Mouse (Mus musculus) CH12.LX (cell line): Measurements from ENCODE around the gene Hist1h3a. TPM values are rescaled to one million over a fixed set of nuclear protein-coding genes. Genes with fewer than 3 reads are reported as not detected.

Experiments
- DNase-seq: peaks from one replicate; pipeline ENCODE4 v3.0.0-alpha.2; 2013; ENCODE audit errors: extremely low read depth
- H3K27ac ChIP-seq: 2 replicates; pipeline ENCODE4 v1.5.1; 2012; ENCODE audit warnings: low read depth, mild to moderate bottlenecking, control low read depth, moderate library complexity; ENCODE audit not compliant: insufficient read depth
- H3K27me3 ChIP-seq: replicated peaks from 2 replicates; pipeline ENCODE3; 2012; ENCODE audit warnings: inconsistent platforms
- H3K36me3 ChIP-seq, 2 experiments: replicated peaks in 1 of 2; 2 replicates each; pipeline versions ENCODE3 to v1.6.1; 2012; ENCODE audit warnings: inconsistent platforms in 1 of 2, low read length in 1 of 2, mild to moderate bottlenecking in 1 of 2, mixed read lengths in 1 of 2, moderate library complexity in 1 of 2; ENCODE audit not compliant: control insufficient read depth in 1 of 2, insufficient read depth in 1 of 2
- H3K4me1 ChIP-seq, 2 experiments: 2 replicates each; pipeline ENCODE4 v1.6.1; 2012; ENCODE audit warnings: inconsistent platforms in 1 of 2, moderate library complexity in 1 of 2; ENCODE audit not compliant: insufficient read depth in 2 of 2, control insufficient read depth in 1 of 2
- H3K4me2 ChIP-seq: 2 replicates; pipeline ENCODE4 v1.6.1; 2012; ENCODE audit warnings: low read depth, mild to moderate bottlenecking, control low read depth; ENCODE audit not compliant: poor library complexity, insufficient read depth, severe bottlenecking
- H3K4me3 ChIP-seq, 3 experiments: fragments of 150-350 bp in 1 of 3; sonication (generic) in 1 of 3; replicated peaks in 1 of 3; 2 replicates each; pipeline versions ENCODE3 to v1.5.1; 2011 to 2012; ENCODE audit warnings: low read depth in 2 of 3, low read length in 2 of 3, mild to moderate bottlenecking in 2 of 3, moderate library complexity in 2 of 3, control low read depth in 1 of 3, improper control_type of control experiment in 1 of 3, inconsistent platforms in 1 of 3, mixed read lengths in 1 of 3; ENCODE audit not compliant: poor library complexity in 1 of 3
- H3K79me2 ChIP-seq: replicated peaks from 2 replicates; pipeline ENCODE4 v1.6.1; 2012; ENCODE audit warnings: mild to moderate bottlenecking, moderate library complexity; ENCODE audit not compliant: control insufficient read depth, poor library complexity, insufficient read depth, severe bottlenecking; ENCODE audit errors: extremely low read depth
- H3K9ac ChIP-seq: 2 replicates; pipeline ENCODE4 v1.6.1; 2012; ENCODE audit warnings: low read depth, mild to moderate bottlenecking, control low read depth, moderate library complexity; ENCODE audit not compliant: insufficient read depth
- H3K9me3 ChIP-seq: replicated peaks from 2 replicates; pipeline ENCODE3; 2012; ENCODE audit warnings: low read length, inconsistent platforms, mixed read lengths
- BHLHE40 ChIP-seq: IDR thresholded peaks from 2 replicates; pipeline ENCODE4 v1.6.1; 2011; ENCODE audit warnings: mild to moderate bottlenecking, low read depth, low read length, improper control_type of control experiment
- CHD1 ChIP-seq: IDR thresholded peaks from 2 replicates; pipeline ENCODE4 v1.6.1; 2012; ENCODE audit warnings: low read depth, low read length, improper control_type of control experiment, inconsistent platforms
- CHD2 ChIP-seq: IDR thresholded peaks from 2 replicates; pipeline ENCODE4 v1.6.1; 2011; ENCODE audit warnings: low read length, improper control_type of control experiment
- EP300 ChIP-seq: IDR thresholded peaks from 2 replicates; pipeline ENCODE4 v1.6.1; 2011; ENCODE audit warnings: low read length, improper control_type of control experiment
- GABPA ChIP-seq: IDR thresholded peaks from 2 replicates; pipeline ENCODE4 v1.6.1; 2012; ENCODE audit warnings: low read depth, low read length, improper control_type of control experiment, inconsistent platforms; ENCODE audit not compliant: insufficient replicate concordance
- HCFC1 ChIP-seq: IDR thresholded peaks from 2 replicates; pipeline ENCODE4 v1.6.1; 2012; ENCODE audit warnings: low read depth, mild to moderate bottlenecking, inconsistent platforms, low read length, improper control_type of control experiment
- IRF4 ChIP-seq: IDR thresholded peaks from 2 replicates; pipeline ENCODE4 v1.6.1; 2014; ENCODE audit warnings: low read depth, mild to moderate bottlenecking, inconsistent platforms, low read length, improper control_type of control experiment
- JUN ChIP-seq: IDR thresholded peaks from 2 replicates; pipeline ENCODE4 v1.6.1; 2011; ENCODE audit warnings: low read depth, mild to moderate bottlenecking, low read length, improper control_type of control experiment, moderate library complexity; ENCODE audit not compliant: insufficient read depth
- JUND ChIP-seq: conservative IDR thresholded peaks from 2 replicates; pipeline ENCODE4 v1.6.1; 2011; ENCODE audit warnings: low read depth, low read length, improper control_type of control experiment
- KAT2A ChIP-seq: IDR thresholded peaks from 2 replicates; pipeline ENCODE4 v1.6.1; 2012; ENCODE audit warnings: low read length, improper control_type of control experiment, inconsistent platforms; ENCODE audit not compliant: insufficient replicate concordance
- MAFK ChIP-seq: IDR thresholded peaks from 2 replicates; pipeline ENCODE4 v1.6.1; 2011; ENCODE audit warnings: low read length, improper control_type of control experiment; ENCODE audit not compliant: insufficient replicate concordance
- MAX ChIP-seq: IDR thresholded peaks from 2 replicates; pipeline ENCODE4 v1.6.1; 2011; ENCODE audit warnings: low read length, improper control_type of control experiment
- MAZ ChIP-seq: IDR thresholded peaks from 2 replicates; pipeline ENCODE4 v1.6.1; 2012; ENCODE audit warnings: low read depth, mild to moderate bottlenecking, inconsistent platforms, low read length, improper control_type of control experiment, moderate library complexity
- MXI1 ChIP-seq: IDR thresholded peaks from 2 replicates; pipeline ENCODE4 v1.6.1; 2011; ENCODE audit warnings: mild to moderate bottlenecking, low read depth, low read length, improper control_type of control experiment
- MYC ChIP-seq: IDR thresholded peaks from 2 replicates; pipeline ENCODE4 v1.6.1; 2011; ENCODE audit warnings: low read depth, mild to moderate bottlenecking, improper control_type of control experiment, low read length
- NELFE ChIP-seq: IDR thresholded peaks from 2 replicates; pipeline ENCODE4 v1.6.1; 2011; ENCODE audit warnings: low read depth, low read length, improper control_type of control experiment
- NRF1 ChIP-seq: IDR thresholded peaks from 2 replicates; pipeline ENCODE4 v1.6.1; 2014; ENCODE audit warnings: low read depth, mild to moderate bottlenecking, inconsistent platforms, low read length, improper control_type of control experiment, moderate library complexity
- POLR2A ChIP-seq: IDR thresholded peaks from 2 replicates; pipeline ENCODE4 v1.6.1; 2011; ENCODE audit warnings: low read depth, mild to moderate bottlenecking, improper control_type of control experiment, low read length
- POLR2AphosphoS2 ChIP-seq: IDR thresholded peaks from 2 replicates; pipeline ENCODE4 v1.6.1; 2011; ENCODE audit warnings: low read depth, low read length, improper control_type of control experiment
- RAD21 ChIP-seq: IDR thresholded peaks from 2 replicates; pipeline ENCODE4 v1.6.1; 2011; ENCODE audit warnings: low read depth, mild to moderate bottlenecking, low read length, improper control_type of control experiment, moderate library complexity
- SIN3A ChIP-seq: IDR thresholded peaks from 2 replicates; pipeline ENCODE4 v1.6.1; 2012; ENCODE audit warnings: low read length, improper control_type of control experiment, inconsistent platforms
- SMC3 ChIP-seq: IDR thresholded peaks from 2 replicates; pipeline ENCODE4 v1.6.1; 2011; ENCODE audit warnings: low read depth, low read length, improper control_type of control experiment
- UBTF ChIP-seq: IDR thresholded peaks from 2 replicates; pipeline ENCODE4 v1.6.1; 2012; ENCODE audit warnings: low read depth, mild to moderate bottlenecking, inconsistent platforms, low read length, improper control_type of control experiment, moderate library complexity
- USF1 ChIP-seq: IDR thresholded peaks from 2 replicates; pipeline ENCODE4 v1.6.1; 2014; ENCODE audit warnings: low read depth, mild to moderate bottlenecking, inconsistent platforms, low read length, improper control_type of control experiment
- USF2 ChIP-seq: conservative IDR thresholded peaks from 2 replicates; pipeline ENCODE4 v1.6.1; 2011; ENCODE audit warnings: low read depth, low read length, improper control_type of control experiment
- ZKSCAN1 ChIP-seq: IDR thresholded peaks from 2 replicates; pipeline ENCODE4 v1.6.1; 2012; ENCODE audit warnings: low read depth, inconsistent platforms, low read length, improper control_type of control experiment, borderline replicate concordance
- ZMIZ1 ChIP-seq: IDR thresholded peaks from 2 replicates; pipeline ENCODE4 v1.6.1; 2012; ENCODE audit warnings: low read depth, mild to moderate bottlenecking, inconsistent platforms, low read length, improper control_type of control experiment
- ZNF384 ChIP-seq: IDR thresholded peaks from 2 replicates; pipeline ENCODE4 v1.6.1; 2012; ENCODE audit warnings: low read depth, low read length, improper control_type of control experiment, inconsistent platforms
- dilution Hi-C: fragments of 300-500 bp; cut with MboI; formaldehyde crosslinking; loops from 2 replicates; pipeline ENCODE4 v1.14.3; 2020; ENCODE audit warnings: low sequenced_read_pairs; ENCODE audit not compliant: extremely low pct_unique_long_range_greater_than_20kb, extremely low pct_ligation_motif_present
- in situ Hi-C: fragments of 300-500 bp; cut with MboI; formaldehyde crosslinking; loops from 3 replicates; pipeline ENCODE4 v1.14.3; 2019; ENCODE audit warnings: low sequenced_read_pairs, low pct_ligation_motif_present, low pct_unique_long_range_greater_than_20kb, mixed read lengths
- polyA plus RNA-seq: library from polyadenylated mRNA; unstranded; fragments of >175 nt; gene quantifications from 2 replicates; pipeline ENCODE4 v1.2.1, GENCODE M21; 2012; ENCODE audit warnings: low read depth; ENCODE audit not compliant: insufficient read length
- total RNA-seq, 2 experiments: library from RNA; depleted of rRNA; stranded (reverse); fragments of 300-350 nt in 1 of 2; fragments of >200 nt in 1 of 2; gene quantifications; 2 replicates each; pipeline ENCODE4 v1.2.3; 2012 to 2014

Gene Hist1h3a
- total and polyA plus RNA-seq, 3 experiments: 3.2 to 1,392 (median 78.5) TPM

DNA sequence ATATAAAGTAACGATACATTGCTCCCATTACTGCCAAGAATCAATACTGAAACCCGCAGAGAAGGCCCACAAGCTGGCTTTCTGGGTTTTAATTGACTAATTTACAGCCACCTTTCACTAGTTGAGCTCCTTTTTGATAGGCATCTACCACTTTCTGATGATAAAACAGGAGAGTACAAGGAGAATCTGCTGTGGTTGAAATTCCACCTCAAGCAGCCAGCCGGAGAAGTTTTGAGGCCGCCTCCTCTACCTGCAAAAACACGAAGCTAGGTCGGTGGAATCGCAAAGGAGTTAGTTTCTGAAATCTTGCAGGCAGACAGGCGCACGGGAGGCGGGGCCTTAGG lies 1.0 kb upstream of the Hist1h3a start:
- peak overlapping the region; percentile 98 for H3K4me2 ChIP-seq
- in situ Hi-C loops (loop anchor here (25.0 kb wide), 1 partner anchor 1726 kb away; the partner anchor contains the start of genes Hist1h2ag, Hist1h2ah, Hist1h2bj and Hist1h2bk), dilution Hi-C loops (no loop called here)
- no peak for DNase-seq
- peak overlapping the region; percentile 88 for H3K27ac ChIP-seq
- H3K9me3 ChIP-seq: no peaks in the 10 kb centered on the region
- peaks cover 3 to 34% of the 10 kb centered on the region in 2 experiments; a peak in 3 of 4 replicates for H3K4me1 ChIP-seq
- H3K79me2 ChIP-seq: no peaks in the 10 kb centered on the region
- no peaks in the 10 kb centered on the region for H3K36me3 ChIP-seq
- peak overlapping the region; percentile 6 to 37 (median 36) for H3K4me3 ChIP-seq
- peak overlapping the region; percentile 99 for H3K9ac ChIP-seq
- no peaks in the 10 kb centered on the region for H3K27me3 ChIP-seq
- TF ChIP-seq SIN3A (no peak), JUN (no peak), MXI1 (peak; percentile 50), CHD2 (0 out of 2 replicates have a peak, but pooled peaks have one; percentile 49), BHLHE40 (no peak), ZMIZ1 (no peak), MAFK (0 out of 2 replicates have a peak, but pooled peaks have one; percentile 36), NRF1 (peak; percentile 40), MAZ (peak; percentile 66; the same call in 1 of the 2 replicates), GABPA (no peak), IRF4 (peak; percentile 31; the same call in 1 of the 2 replicates), MYC (0 out of 2 replicates have a peak, but pooled peaks have one; percentile 54), RAD21 (no peak)

DNA sequence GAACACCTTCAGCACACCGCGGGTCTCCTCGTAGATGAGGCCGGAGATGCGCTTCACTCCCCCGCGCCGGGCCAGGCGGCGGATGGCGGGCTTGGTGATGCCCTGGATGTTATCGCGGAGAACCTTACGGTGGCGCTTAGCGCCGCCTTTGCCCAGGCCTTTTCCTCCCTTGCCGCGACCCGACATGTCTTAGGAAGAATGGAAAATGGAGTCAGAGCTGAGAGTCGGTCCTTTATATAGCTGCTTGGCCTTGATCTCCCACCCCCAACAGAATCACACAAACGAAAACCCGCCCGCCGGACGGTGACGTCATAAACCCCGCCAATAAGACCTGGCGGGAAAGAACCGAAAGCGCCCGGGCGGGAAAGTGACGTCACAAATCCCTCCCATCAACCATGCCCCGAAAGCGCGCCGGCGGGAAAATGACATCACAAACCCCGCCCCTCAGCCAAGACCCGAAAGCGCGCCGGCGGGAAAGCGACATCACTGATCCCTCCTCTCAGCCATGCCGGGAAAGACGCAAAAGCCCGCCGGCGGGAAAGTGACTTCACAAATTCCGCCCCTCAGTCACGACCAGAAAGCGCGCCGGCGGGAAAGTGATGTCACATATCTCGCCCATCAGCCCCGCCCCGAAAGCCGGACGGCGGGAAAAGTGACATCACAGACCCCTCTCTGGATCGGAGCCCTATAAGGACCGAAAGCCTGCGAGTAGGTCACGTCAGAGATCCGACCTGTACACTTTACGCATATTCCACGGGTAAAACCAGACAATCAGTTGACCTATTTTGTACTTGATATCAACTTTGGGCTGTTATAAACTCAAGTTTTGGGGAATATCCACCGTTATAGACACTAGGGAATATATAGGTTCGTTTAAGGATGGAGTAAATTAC lies 968 bp downstream of the Hist1h3a start, which contains the start of gene Hist1h4a:
TSS of gene Hist1h4a (minus strand) at position 259 of the 893 bp plus-strand sequence.
- H3K79me2 ChIP-seq: no peaks in the 10 kb centered on the region
- no peaks in the 10 kb centered on the region for H3K27me3 ChIP-seq
- peaks cover 3 to 45% of the 10 kb centered on the region in 2 experiments; a peak in 3 of 4 replicates for H3K4me1 ChIP-seq
- no peaks in the 10 kb centered on the region for H3K9me3 ChIP-seq
- H3K27ac ChIP-seq: peak within 1 kb of the TSS; percentile 97
- dilution Hi-C loops (no loop called here), in situ Hi-C loops (loop anchor here (25.0 kb wide), 1 partner anchor 1724 kb away; the partner anchor contains the start of genes Hist1h2ag, Hist1h2ah, Hist1h2bj and Hist1h2bk)
- no peaks in the 10 kb centered on the region for H3K36me3 ChIP-seq
- peak within 1 kb of the TSS; percentile 96 for H3K4me2 ChIP-seq
- peak within 1 kb of the TSS; percentile 45 to 59 (median 49) for H3K4me3 ChIP-seq
- H3K9ac ChIP-seq: peak within 1 kb of the TSS; percentile 98
- peak; percentile 98 for DNase-seq
- TF ChIP-seq NELFE (peak; percentile 99), JUN (peak; percentile 79), NRF1 (peak; percentile 30), MAFK (no peak), USF2 (no peak), ZMIZ1 (peak; percentile 96), KAT2A (peak; percentile 98), JUND (peak; percentile 73), GABPA (0 out of 2 replicates have a peak, but pooled peaks have one; percentile 17), EP300 (no peak), CHD1 (no peak), SIN3A (peak; percentile 99), POLR2AphosphoS2 (peak; percentile 99), MAX (peak; percentile 84), ZNF384 (no peak), HCFC1 (peak; percentile 66; the same call in 1 of the 2 replicates), IRF4 (peak; percentile 90), UBTF (peak; percentile 81; the same call in 1 of the 2 replicates), SMC3 (no peak), MAZ (no peak; the same call in 1 of the 2 replicates), USF1 (no peak), CHD2 (peak; percentile 64; the same call in 1 of the 2 replicates), ZKSCAN1 (no peak), POLR2A (peak; percentile 73)
